Mouse (Mus musculus): ENCODE measurements around the gene Klc4.

Klc4 gene

GRCm38 (mm10) chr17:46645561-46646321, at the start of gene Klc4, which contains the start of gene Mrpl2:
Klc4 (minus strand) TSS chr17:46646022.
Mrpl2 (plus strand) TSS chr17:46646229.
- DNase-seq (ENCODE audit: low read depth, low spot score): peak; percentile 99

GRCm38 (mm10) chr17:46694517-46695063, 48.8 kb upstream of the Klc4 start:
- DNase-seq (ENCODE audit: low read depth, low spot score): no peak

GRCm38 (mm10) chr17:46691390-46691789, 45.6 kb upstream of the Klc4 start:
- DNase-seq (ENCODE audit: low read depth, low spot score): no peak

- no peak for DNase-seq (ENCODE audit: low read depth, low spot score)
Observed at GRCm38 (mm10) chr17:46690665-46691064, 44.8 kb upstream of the Klc4 start.

GRCm38 (mm10) chr17:46685913-46686312, 40.1 kb upstream of the Klc4 start:
- no peak for DNase-seq (ENCODE audit: low read depth, low spot score)

- DNase-seq (ENCODE audit: low read depth, low spot score): no peak
Observed at GRCm38 (mm10) chr17:46682654-46683389, 37.0 kb upstream of the Klc4 start.

GRCm38 (mm10) chr17:46681466-46682118, 35.8 kb upstream of the Klc4 start:
- DNase-seq (ENCODE audit: low read depth, low spot score): no peak

- DNase-seq (ENCODE audit: low read depth, low spot score): peak; percentile 98
Observed at GRCm38 (mm10) chr17:46680760-46681373, 35.0 kb upstream of the Klc4 start, which contains the start of gene Klhdc3. Klhdc3 (minus strand) TSS chr17:46680914.

- DNase-seq (ENCODE audit: low read depth, low spot score): peak; percentile 32
Observed at GRCm38 (mm10) chr17:46679843-46680759, 34.3 kb upstream of the Klc4 start.

GRCm38 (mm10) chr17:46678911-46679310, 33.1 kb upstream of the Klc4 start:
- DNase-seq (ENCODE audit: low read depth, low spot score): no peak

GRCm38 (mm10) chr17:46678416-46678815, 32.6 kb upstream of the Klc4 start, which contains the start of gene Mea1:
Mea1 (plus strand) TSS chr17:46678793.
- no peak for DNase-seq (ENCODE audit: low read depth, low spot score)

- DNase-seq (ENCODE audit: low read depth, low spot score): no peak
Observed at GRCm38 (mm10) chr17:46674530-46675283, 28.9 kb upstream of the Klc4 start.

GRCm38 (mm10) chr17:46673850-46674529, 28.2 kb upstream of the Klc4 start, which contains the start of gene Rrp36:
Rrp36 (minus strand) TSS chr17:46674352.
- peak; percentile 80 for DNase-seq (ENCODE audit: low read depth, low spot score)

- no peak for DNase-seq (ENCODE audit: low read depth, low spot score)
Observed at GRCm38 (mm10) chr17:46669911-46670310, 24.1 kb upstream of the Klc4 start.

GRCm38 (mm10) chr17:46667712-46668111, 21.9 kb upstream of the Klc4 start:
- no peak for DNase-seq (ENCODE audit: low read depth, low spot score)

- DNase-seq (ENCODE audit: low read depth, low spot score): no peak
Observed at GRCm38 (mm10) chr17:46662730-46663129, 16.9 kb upstream of the Klc4 start.

- DNase-seq (ENCODE audit: low read depth, low spot score): no peak
Observed at GRCm38 (mm10) chr17:46661981-46662380, 16.2 kb upstream of the Klc4 start.

- no peak for DNase-seq (ENCODE audit: low read depth, low spot score)
Observed at GRCm38 (mm10) chr17:46661351-46661750, 15.5 kb upstream of the Klc4 start.

- DNase-seq (ENCODE audit: low read depth, low spot score): no peak
Observed at GRCm38 (mm10) chr17:46656054-46656453, 10.2 kb upstream of the Klc4 start.

All from embryo, embryonic 11.5 days (tissue).